Mouse (Mus musculus) T-helper 17 cell (primary cell): ENCODE measurements at regions not wholly inside any gene's neighbourhood (a gene's known extent, or its start where the extent isn't known, plus 50 kb on each side); places are given as distances from the start of the nearest gene placed in this dataset.
"Not testable (repeated sequence)": the region's sequence is repeated elsewhere in the genome, so short reads cannot be mapped to it uniquely, and the experiment has no call there.

Experiments used
- in situ Hi-C, 2 experiments: fragments of 300-600 bp; cut with MboI, MseI; formaldehyde crosslinking; loops; 1 replicate in 1 of 2; 2 replicates in 1 of 2; pipeline ENCODE4 v1.15.1; 2025; ENCODE audit warnings: high pct_unique_total_duplicates in 2 of 2

DNA sequence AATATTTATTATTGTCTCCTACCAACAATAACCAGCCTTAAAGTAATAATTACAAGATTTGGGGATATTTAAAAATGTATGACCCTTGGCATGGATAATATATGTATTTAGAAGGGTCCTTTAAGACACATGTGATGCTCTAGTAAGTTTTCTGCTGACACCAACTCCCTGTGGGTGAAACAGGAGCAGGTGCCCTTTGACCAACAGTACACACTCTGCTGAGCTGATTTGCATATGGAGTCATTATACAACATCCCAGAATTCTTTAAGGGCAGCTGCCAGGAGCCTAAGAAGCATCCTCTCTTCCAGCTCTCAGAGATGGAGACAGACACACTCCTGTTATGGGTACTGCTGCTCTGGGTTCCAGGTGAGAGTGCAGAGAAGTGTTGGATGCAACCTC lies 274.1 kb downstream of the Rpia start:
- in situ Hi-C loops = no loop called here

- in situ Hi-C loops = no loop called here
Measured at GRCm38 (mm10) chr6:70468623-70469479, 323.2 kb downstream of the Rpia start.

GRCm38 (mm10) chr6:70457279-70457678 lies 334.8 kb downstream of the Rpia start:
- in situ Hi-C loops = no loop called here

GRCm38 (mm10) chr6:70434739-70435138 lies 357.3 kb downstream of the Rpia start:
- in situ Hi-C loops = not testable (repeated sequence)

- in situ Hi-C loops = not testable (repeated sequence)
Measured at GRCm38 (mm10) chr6:70406290-70406689, 385.7 kb downstream of the Rpia start.

- in situ Hi-C loops = not testable (repeated sequence)
Measured at GRCm38 (mm10) chr6:70389850-70390249, 402.2 kb downstream of the Rpia start.

GRCm38 (mm10) chr6:70386396-70386795 lies 405.6 kb downstream of the Rpia start:
- in situ Hi-C loops = not testable (repeated sequence)

DNA sequence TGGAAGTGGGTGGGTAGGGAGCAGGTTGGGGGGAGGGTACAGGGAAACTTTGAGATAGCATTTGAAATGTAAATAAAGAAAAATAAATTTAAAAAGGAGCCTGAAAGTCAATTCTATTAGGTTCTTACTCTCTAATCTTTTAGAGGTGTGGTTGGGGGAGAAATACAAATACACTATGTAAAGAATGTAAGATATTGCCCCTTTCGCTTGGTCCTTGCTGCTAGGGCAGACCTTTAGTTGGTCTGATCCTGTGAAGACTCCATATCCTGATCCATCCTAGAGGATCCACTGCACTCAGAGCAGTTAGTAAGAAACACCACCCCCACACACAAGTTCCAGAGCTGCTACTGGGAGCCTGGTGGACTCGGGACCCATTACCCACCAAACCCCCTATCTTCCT lies 412.7 kb downstream of the Rpia start:
- in situ Hi-C loops = not testable (repeated sequence)

DNA sequence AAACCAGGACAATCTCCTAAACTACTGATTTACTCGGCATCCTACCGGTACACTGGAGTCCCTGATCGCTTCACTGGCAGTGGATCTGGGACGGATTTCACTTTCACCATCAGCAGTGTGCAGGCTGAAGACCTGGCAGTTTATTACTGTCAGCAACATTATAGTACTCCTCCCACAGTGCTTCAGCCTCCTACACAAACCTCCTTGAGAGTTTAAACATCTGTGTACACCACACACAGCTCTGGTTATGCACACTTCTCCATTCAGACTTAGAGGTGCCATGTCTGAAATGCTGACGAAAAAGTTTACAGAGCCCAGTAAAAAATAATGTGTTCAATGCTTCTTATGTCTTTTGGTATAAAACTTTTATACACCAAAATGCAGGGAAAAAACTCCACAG lies 420.2 kb downstream of the Rpia start:
- in situ Hi-C loops = not testable (repeated sequence)

- in situ Hi-C loops = no loop called here
Measured at GRCm38 (mm10) chr6:70356303-70356702, 435.7 kb downstream of the Rpia start.

- in situ Hi-C loops = no loop called here
Measured at GRCm38 (mm10) chr6:70342147-70342546, 449.9 kb downstream of the Rpia start.

GRCm38 (mm10) chr6:70340691-70341090 lies 451.3 kb downstream of the Rpia start:
- in situ Hi-C loops = not testable (repeated sequence)

DNA sequence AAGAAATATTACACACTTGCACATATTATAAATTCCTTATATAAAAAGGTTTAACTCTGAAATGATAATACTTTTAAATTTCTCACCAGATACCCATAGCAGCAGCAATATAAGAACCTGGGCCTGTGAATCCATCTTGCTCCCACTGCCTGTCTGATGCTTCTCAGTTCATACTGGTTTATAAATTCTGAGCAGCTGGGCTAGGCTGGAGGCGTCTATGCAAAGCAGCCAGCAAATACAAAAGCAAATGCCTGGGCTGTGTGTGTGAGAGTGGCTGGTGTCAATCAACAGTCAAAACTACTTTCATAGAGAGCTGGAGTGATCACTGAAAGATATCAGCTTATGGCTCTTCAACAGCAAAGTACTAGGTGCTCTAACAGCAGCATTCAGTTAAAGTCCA lies 476.7 kb downstream of the Rpia start:
- in situ Hi-C loops = no loop called here

DNA sequence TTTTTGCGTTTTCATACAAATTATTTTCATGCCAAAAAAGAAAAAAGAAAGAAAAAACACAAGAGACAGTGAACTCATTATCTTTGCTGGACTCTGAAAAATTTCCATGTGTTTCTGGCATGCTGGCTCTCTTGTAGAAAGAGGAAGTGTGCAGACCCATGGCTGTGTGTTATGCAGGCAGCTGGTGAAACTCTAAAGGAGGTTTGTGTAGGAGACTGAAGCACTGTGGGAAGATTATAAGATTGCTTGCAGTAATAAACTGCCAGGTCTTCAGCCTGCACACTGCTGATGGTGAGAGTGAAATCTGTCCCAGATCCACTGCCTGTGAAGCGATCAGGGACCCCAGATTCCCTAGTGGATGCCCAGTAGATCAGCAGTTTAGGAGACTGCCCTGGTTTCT lies 477.4 kb downstream of the Rpia start:
- in situ Hi-C loops = not testable (repeated sequence)

GRCm38 (mm10) chr6:70301100-70301499 lies 490.9 kb downstream of the Rpia start:
- in situ Hi-C loops = loop anchor here in 1 of 2 experiments (10.0 kb wide), 1 partner anchor 186 kb away; no protein-coding TSS in a partner anchor

DNA sequence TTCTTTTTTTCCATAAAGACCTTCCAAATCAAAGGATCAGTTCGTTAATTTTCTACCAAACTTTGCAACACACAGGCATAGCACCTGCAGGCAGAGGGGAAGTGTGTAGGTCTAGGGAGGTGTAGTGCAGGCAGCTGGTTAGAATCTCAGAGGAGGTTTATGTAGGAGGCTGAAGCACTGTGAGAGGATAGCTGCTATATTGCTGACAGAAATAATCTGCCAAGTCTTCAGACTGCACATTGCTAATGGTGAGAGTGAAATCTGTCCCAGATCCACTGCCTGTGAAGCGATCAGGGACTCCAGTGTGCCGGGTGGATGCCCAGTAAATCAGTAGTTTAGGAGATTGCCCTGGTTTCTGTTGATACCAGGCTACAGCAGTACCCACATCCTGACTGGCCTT lies 531.8 kb downstream of the Rpia start:
- in situ Hi-C loops = not testable (repeated sequence)

GRCm38 (mm10) chr6:70240167-70240566 lies 551.9 kb downstream of the Rpia start:
- in situ Hi-C loops = not testable (repeated sequence)

GRCm38 (mm10) chr6:70227166-70227565 lies 564.9 kb downstream of the Rpia start:
- in situ Hi-C loops = no loop called here

DNA sequence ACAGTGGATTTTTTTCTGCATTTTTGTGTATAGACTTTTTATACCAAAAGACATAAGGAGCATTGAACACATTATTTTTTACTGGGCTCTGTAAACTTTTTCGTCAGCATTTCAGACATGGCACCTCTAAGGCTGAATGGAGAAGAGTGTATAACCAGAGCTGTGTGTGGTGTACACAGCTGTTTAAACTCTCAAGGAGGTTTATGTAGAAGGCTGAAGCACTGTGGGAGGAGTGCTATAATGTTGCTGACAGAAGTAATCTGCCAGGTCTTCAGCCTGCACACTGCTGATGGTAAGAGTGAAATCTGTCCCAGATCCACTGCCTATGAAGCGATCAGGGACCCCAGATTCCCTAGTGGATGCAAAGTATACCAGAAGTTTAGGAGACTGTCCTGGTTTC lies 575.4 kb downstream of the Rpia start:
- in situ Hi-C loops = not testable (repeated sequence)

- in situ Hi-C loops = not testable (repeated sequence)
Measured at GRCm38 (mm10) chr6:70215781-70216180, 576.3 kb downstream of the Rpia start.
